Mouse (Mus musculus): ENCODE measurements around the gene Ankrd34b. TPM values are rescaled to one million over a fixed set of nuclear protein-coding genes. Genes with fewer than 3 reads are reported as not detected.

Ankrd34b gene
- total RNA-seq (2014; rRNA removed; ENCODE audit: low replicate concordance) (not detected in 2 replicates), polyA plus RNA-seq (2015; fragmentation: Nextera tagmentation; extraction: Ambion mirVana) (0.03 and 0.07 TPM in 2 replicates)

GRCm38 (mm10) chr13:92425758-92426264 is at the start of gene Ankrd34b:
Gene Ankrd34b, plus strand, starts transcription at chr13:92425896.
- no peak within 1 kb of the TSS for H3K27ac ChIP-seq (ENCODE audit: low read depth)
- DNase-seq (ENCODE audit: low spot score) (no peak), ATAC-seq (ENCODE audit: insufficient read depth, low read depth) (peak; percentile 39; the same call in 1 of the 2 replicates)
- WGBS, result 1% methylated on average over 45 of the region's 54 CpGs
- H3K9ac ChIP-seq (replicated peaks; ENCODE audit: low read depth, low read length), result 0 out of 2 replicates have a peak within 1 kb of the TSS, but pooled peaks have one; percentile 20
- no peaks in the 10 kb centered on the region for H3K36me3 ChIP-seq (replicated peaks; ENCODE audit: control insufficient read depth, insufficient read depth, low read length)
- H3K27me3 ChIP-seq (ENCODE audit: control insufficient read depth, insufficient read depth, low read length), result peaks cover 60% of the 10 kb centered on the region
- TF ChIP-seq CTCF (IDR thresholded peaks at IDR 0.05; ENCODE audit: low read depth) (no peak), EP300 (IDR thresholded peaks at IDR 0.05; ENCODE audit: low read depth) (no peak)
- no peaks in the 10 kb centered on the region; the same call in 1 of the 2 replicates for H3K4me1 ChIP-seq (ENCODE audit: control insufficient read depth, insufficient read depth)
- no peaks in the 10 kb centered on the region for H3K9me3 ChIP-seq (replicated peaks; ENCODE audit: control insufficient read depth, low read length)
- H3K4me2 ChIP-seq (ENCODE audit: low read depth, low read length), result peak within 1 kb of the TSS; percentile 97
- peak within 1 kb of the TSS; percentile 62 for H3K4me3 ChIP-seq (ENCODE audit: low read depth, low read length)

DNA sequence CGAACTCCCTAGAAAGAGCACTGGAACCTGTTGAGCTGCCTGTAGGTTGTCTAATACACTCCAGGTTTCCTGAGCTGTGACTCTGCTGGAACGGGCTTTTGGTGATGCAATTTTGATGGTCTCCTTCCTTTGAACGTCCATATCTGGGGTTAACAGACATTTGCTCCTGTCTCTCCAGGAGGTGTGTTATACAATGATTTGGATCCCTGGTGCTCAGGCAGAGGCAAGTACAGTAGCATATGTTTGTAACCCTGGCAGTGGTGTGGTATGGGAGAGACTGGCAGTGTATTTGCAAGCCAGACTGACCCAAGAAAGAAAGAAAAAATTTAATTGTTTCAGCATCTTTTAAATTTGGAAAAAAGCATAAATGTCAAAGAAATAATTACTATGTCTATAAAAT is 38.3 kb upstream of the Ankrd34b start:
- no peaks in the 10 kb centered on the region for H3K4me1 ChIP-seq (ENCODE audit: control insufficient read depth, insufficient read depth)
- no peak overlapping the region for H3K4me3 ChIP-seq (ENCODE audit: low read depth, low read length)
- DNase-seq (ENCODE audit: low spot score), result no peak
- no peaks in the 10 kb centered on the region for H3K9me3 ChIP-seq (replicated peaks; ENCODE audit: control insufficient read depth, low read length)
- H3K36me3 ChIP-seq (replicated peaks; ENCODE audit: control insufficient read depth, insufficient read depth, low read length), result no peaks in the 10 kb centered on the region
- no peak overlapping the region for H3K4me2 ChIP-seq (ENCODE audit: low read depth, low read length)
- no peak overlapping the region for H3K9ac ChIP-seq (replicated peaks; ENCODE audit: low read depth, low read length)
- WGBS, result 82% methylated on average over 3 of the region's 3 CpGs
- no peak for ATAC-seq (ENCODE audit: insufficient read depth, low read depth)
- no peaks in the 10 kb centered on the region for H3K27me3 ChIP-seq (ENCODE audit: control insufficient read depth, insufficient read depth, low read length)
- H3K27ac ChIP-seq (ENCODE audit: low read depth), result no peak overlapping the region
- TF ChIP-seq EP300 (IDR thresholded peaks at IDR 0.05; ENCODE audit: low read depth) (no peak), CTCF (IDR thresholded peaks at IDR 0.05; ENCODE audit: low read depth) (no peak)

GRCm38 (mm10) chr13:92393047-92393661 is 32.5 kb upstream of the Ankrd34b start:
- ATAC-seq (ENCODE audit: insufficient read depth, low read depth) (no peak), DNase-seq (ENCODE audit: low spot score) (no peak)
- no peaks in the 10 kb centered on the region for H3K27me3 ChIP-seq (ENCODE audit: control insufficient read depth, insufficient read depth, low read length)
- no peak overlapping the region for H3K4me3 ChIP-seq (ENCODE audit: low read depth, low read length)
- no peak overlapping the region for H3K27ac ChIP-seq (ENCODE audit: low read depth)
- 71% methylated on average over 12 of the region's 12 CpGs for WGBS
- H3K9me3 ChIP-seq (replicated peaks; ENCODE audit: control insufficient read depth, low read length), result no peaks in the 10 kb centered on the region
- TF ChIP-seq EP300 (IDR thresholded peaks at IDR 0.05; ENCODE audit: low read depth) (no peak), CTCF (IDR thresholded peaks at IDR 0.05; ENCODE audit: low read depth) (no peak)
- H3K4me1 ChIP-seq (ENCODE audit: control insufficient read depth, insufficient read depth), result no peaks in the 10 kb centered on the region
- no peaks in the 10 kb centered on the region for H3K36me3 ChIP-seq (replicated peaks; ENCODE audit: control insufficient read depth, insufficient read depth, low read length)
- H3K9ac ChIP-seq (replicated peaks; ENCODE audit: low read depth, low read length), result no peak overlapping the region
- H3K4me2 ChIP-seq (ENCODE audit: low read depth, low read length), result no peak overlapping the region

DNA sequence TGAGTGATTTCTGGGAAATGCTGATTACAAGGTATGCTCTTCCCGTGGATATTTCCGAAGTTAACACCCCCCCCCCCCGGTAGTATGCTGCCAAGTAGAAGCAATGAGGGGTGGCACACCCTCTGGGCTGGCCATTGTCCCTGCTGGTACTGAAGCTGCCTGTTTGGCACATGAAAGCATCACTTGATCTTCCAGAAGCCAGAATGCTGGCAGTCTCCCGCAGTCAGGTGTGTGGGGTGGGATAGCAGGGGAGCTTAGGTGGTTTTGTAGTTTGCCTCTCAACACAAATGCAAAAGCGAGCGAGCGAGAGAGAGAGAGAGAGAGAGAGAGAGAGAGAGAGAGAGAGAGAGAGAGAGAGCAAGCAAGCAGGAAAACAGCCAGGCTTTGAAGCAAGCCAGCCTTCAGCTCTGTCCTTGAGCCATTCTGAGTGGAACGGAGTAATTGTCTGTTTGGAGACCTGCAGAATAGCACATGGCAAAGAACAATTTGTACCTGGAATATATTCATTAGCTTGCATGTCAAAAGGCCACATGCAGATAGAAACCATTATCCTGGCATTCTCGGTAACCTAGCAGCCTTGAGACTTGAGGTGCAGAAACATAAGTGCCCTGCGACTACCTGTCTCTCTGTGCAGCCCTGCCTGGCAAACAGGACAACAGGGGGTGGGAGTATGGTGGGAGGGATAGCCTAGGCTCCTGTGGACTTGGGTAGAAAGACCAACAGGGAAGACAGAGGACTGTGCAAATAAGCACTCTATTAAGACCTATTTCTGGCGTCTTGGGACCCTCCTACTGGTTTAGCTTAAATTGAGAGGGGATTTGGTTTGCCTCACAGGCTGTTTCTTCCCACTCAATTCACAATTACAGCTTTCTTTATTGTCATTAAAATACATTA is 27.0 kb upstream of the Ankrd34b start:
- DNase-seq (ENCODE audit: low spot score) (no peak), ATAC-seq (ENCODE audit: insufficient read depth, low read depth) (no peak)
- H3K27ac ChIP-seq (ENCODE audit: low read depth), result no peak overlapping the region
- H3K4me2 ChIP-seq (ENCODE audit: low read depth, low read length), result no peak overlapping the region
- 0 out of 2 replicates have a peak, but pooled peaks cover under 1% of the 10 kb centered on the region for H3K9me3 ChIP-seq (replicated peaks; ENCODE audit: control insufficient read depth, low read length)
- H3K4me1 ChIP-seq (ENCODE audit: control insufficient read depth, insufficient read depth), result no peaks in the 10 kb centered on the region
- H3K4me3 ChIP-seq (ENCODE audit: low read depth, low read length), result no peak overlapping the region
- no peak for TF ChIP-seq CTCF (IDR thresholded peaks at IDR 0.05; ENCODE audit: low read depth)
- no peak for TF ChIP-seq EP300 (IDR thresholded peaks at IDR 0.05; ENCODE audit: low read depth)
- no peaks in the 10 kb centered on the region for H3K36me3 ChIP-seq (replicated peaks; ENCODE audit: control insufficient read depth, insufficient read depth, low read length)
- no peak overlapping the region for H3K9ac ChIP-seq (replicated peaks; ENCODE audit: low read depth, low read length)
- no peaks in the 10 kb centered on the region for H3K27me3 ChIP-seq (ENCODE audit: control insufficient read depth, insufficient read depth, low read length)
- WGBS, result 64% methylated on average over 11 of the region's 11 CpGs

DNA sequence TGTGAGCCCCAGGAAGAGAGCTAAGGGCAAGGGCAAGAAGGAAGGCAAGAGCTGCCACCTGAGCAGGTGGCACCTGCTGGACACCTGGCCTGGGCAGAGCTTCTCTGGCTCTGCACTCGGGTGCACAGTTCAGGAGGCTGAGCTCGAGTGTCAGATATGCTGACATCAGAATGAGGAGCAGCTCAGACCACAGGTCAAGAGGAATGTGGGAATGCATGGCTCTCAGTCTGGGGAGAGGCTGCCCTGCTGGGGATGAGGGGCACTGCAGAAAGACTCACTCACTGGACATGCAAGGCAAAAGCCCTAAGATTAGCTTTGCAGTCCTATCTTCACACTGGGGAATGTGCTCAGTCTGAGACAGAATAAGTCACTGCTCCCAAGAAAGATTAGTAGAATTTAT is 23.6 kb upstream of the Ankrd34b start:
- no peak overlapping the region for H3K4me2 ChIP-seq (ENCODE audit: low read depth, low read length)
- no peak overlapping the region for H3K27ac ChIP-seq (ENCODE audit: low read depth)
- no peaks in the 10 kb centered on the region for H3K4me1 ChIP-seq (ENCODE audit: control insufficient read depth, insufficient read depth)
- H3K4me3 ChIP-seq (ENCODE audit: low read depth, low read length), result no peak overlapping the region
- WGBS, result 12% methylated on average over 2 of the region's 2 CpGs
- no peaks in the 10 kb centered on the region for H3K36me3 ChIP-seq (replicated peaks; ENCODE audit: control insufficient read depth, insufficient read depth, low read length)
- no peaks in the 10 kb centered on the region for H3K27me3 ChIP-seq (ENCODE audit: control insufficient read depth, insufficient read depth, low read length)
- TF ChIP-seq EP300 (IDR thresholded peaks at IDR 0.05; ENCODE audit: low read depth) (no peak), CTCF (IDR thresholded peaks at IDR 0.05; ENCODE audit: low read depth) (no peak)
- 0 out of 2 replicates have a peak, but pooled peaks cover 5% of the 10 kb centered on the region for H3K9me3 ChIP-seq (replicated peaks; ENCODE audit: control insufficient read depth, low read length)
- no peak for DNase-seq (ENCODE audit: low spot score)
- H3K9ac ChIP-seq (replicated peaks; ENCODE audit: low read depth, low read length), result no peak overlapping the region
- ATAC-seq (ENCODE audit: insufficient read depth, low read depth), result no peak
